Mouse (Mus musculus): ENCODE measurements around the gene Agap1.

DNA sequence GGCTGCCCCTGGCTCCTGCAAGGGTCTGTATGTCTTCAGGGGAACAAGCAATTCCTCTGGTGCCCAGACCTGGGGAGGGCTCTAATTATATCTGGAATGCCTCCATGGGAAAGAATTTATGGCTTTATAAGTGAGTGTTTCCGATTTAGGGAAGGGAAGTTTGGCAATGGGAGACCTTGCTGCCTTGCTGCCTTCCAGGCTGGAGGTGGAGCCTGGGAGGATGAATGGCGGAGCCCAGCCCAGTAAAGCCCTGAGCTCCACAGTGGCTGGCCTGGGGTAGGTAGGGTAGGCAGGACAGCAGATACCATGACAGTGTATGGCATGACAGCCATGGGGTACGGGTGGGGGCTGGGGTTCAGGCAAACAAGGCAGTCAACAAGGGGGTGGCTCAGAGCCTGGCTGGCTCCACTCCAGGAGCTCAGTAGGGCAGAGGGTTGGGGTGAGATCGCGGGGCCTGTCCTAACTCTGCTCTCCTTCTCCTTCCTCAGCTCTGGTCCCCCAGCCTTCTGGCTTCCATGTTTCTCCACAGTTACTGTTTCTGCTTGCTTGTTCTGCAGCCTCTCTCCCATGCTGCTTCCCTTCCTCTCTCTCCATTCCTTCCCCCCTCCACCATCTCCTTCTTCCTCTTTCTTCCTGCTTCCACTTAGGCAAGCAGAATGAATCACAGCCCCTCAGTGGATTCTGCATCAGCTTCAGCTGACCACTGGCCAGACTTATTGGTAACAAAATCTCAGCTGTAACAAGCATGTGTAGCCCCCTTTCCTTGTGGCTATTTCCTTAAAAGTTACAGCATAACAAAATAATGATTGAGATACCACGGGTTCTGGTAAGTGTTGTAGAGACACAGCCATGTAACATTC lies 114.2 kb downstream of the Agap1 start:
- TF ChIP-seq CTCF (IDR thresholded peaks at IDR 0.05; ENCODE audit: low read depth), result no peak
- TF ChIP-seq EP300 (optimal IDR thresholded peaks at IDR 0.05), result no peak

Data from stomach, postnatal 0 days (tissue).